In the genomic region with DNA sequence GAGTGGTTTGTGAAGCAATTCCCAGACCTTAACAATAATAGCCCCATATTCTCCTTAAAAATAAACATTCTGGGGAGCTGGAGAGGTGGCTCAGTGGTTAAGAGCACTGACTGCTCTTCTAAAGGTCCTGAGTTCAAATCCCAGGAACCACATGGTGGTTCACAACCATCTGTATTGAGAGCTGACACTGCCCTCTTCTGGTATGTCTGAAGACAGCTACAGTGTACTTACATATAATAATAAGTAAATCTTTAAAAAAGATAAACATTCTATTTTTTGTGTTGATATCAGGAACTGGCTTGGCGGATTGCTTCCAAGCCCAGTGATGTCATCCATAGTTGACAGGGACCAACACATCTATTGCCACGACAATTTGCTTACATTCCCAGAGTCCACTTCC, we compare ENCODE assay signal across 8 mouse cellular contexts. TPM values are rescaled to one million over a fixed set of nuclear protein-coding genes. Genes with fewer than 3 reads are reported as not detected.
A peak's percentile ranks its signal among the peaks of the same experiment; 100 is the strongest.
DNase-seq lines count a peak whose midpoint lies in the region; ATAC-seq and TF ChIP-seq lines count a peak whose summit lies in the region.
"Not testable (repeated sequence)": the region's sequence is repeated elsewhere in the genome, so short reads cannot be mapped to it uniquely, and the experiment has no call there.
"Had no signal": no experiment of that assay in that cellular context is flagged by ENCODE, and none has a peak within 500 bp of the region (broad histone marks: within the 10 kb centered on the region; RNA-seq: fewer than 3 reads in every experiment).

No protein-coding gene starts in this region.

- intact Hi-C loops in gastrocnemius, adult 2 months (cut with DNase I); left cerebral cortex, adult 2 months (cut with DNase I): not testable (repeated sequence)

- WGBS in intestine, postnatal 0 days, result 76% methylated on average over 2 of the region's 2 CpGs
- 64% methylated on average over 2 of the region's 2 CpGs for WGBS in lung, postnatal 0 days
- 74% methylated on average over 2 of the region's 2 CpGs for WGBS in stomach, postnatal 0 days

- ATAC-seq in intestine, postnatal 0 days; lung, postnatal 0 days; stomach, postnatal 0 days (ENCODE audit: low FRiP score, low TSS enrichment): not testable (repeated sequence)

- TF ChIP-seq POLR2A in MEL (IDR thresholded peaks at IDR 0.05; ENCODE audit: control insufficient read depth in 1 of 2, insufficient read depth in 1 of 2, low read depth in 1 of 2, low read length in 2 of 2, poor library complexity in 1 of 2), result not testable (repeated sequence)

- not testable (repeated sequence) for H3K4me3 ChIP-seq in MEL (ENCODE audit: control insufficient read depth in 1 of 2, insufficient read depth in 1 of 2, low read depth in 2 of 2, low read length in 2 of 2); gastrocnemius, adult 2 months; intestine, postnatal 0 days (ENCODE audit: low read depth, low read length); left cerebral cortex, adult 2 months; lung, postnatal 0 days (ENCODE audit: low read depth, low read length); stomach, postnatal 0 days (ENCODE audit: low read depth, low read length)

- H3K4me1 ChIP-seq in MEL (ENCODE audit: control insufficient read depth in 1 of 2, insufficient read depth in 2 of 2, low read length in 2 of 2); intestine, postnatal 0 days (replicated peaks; ENCODE audit: control insufficient read depth, insufficient read depth, low read length); lung, postnatal 0 days (ENCODE audit: insufficient read depth, low read depth, low read length); stomach, postnatal 0 days (replicated peaks; ENCODE audit: control insufficient read depth, insufficient read depth): not testable (repeated sequence)

- not testable (repeated sequence) for H3K79me2 ChIP-seq in MEL (ENCODE audit: control insufficient read depth, insufficient read depth, low read length, poor library complexity)

- H3K36me3 ChIP-seq in MEL (ENCODE audit: control insufficient read depth in 1 of 2, insufficient read depth in 2 of 2, low read length in 2 of 2); intestine, postnatal 0 days (ENCODE audit: control insufficient read depth, insufficient read depth); lung, postnatal 0 days (ENCODE audit: insufficient read depth, low read length); stomach, postnatal 0 days (ENCODE audit: control insufficient read depth, insufficient read depth, low read length): not testable (repeated sequence)

- H3K9me3 ChIP-seq in MEL (replicated peaks; ENCODE audit: insufficient read depth, low read length); intestine, postnatal 0 days (ENCODE audit: control insufficient read depth); lung, postnatal 0 days (ENCODE audit: low read length); stomach, postnatal 0 days (ENCODE audit: control insufficient read depth, low read length): not testable (repeated sequence)

- H3K9ac ChIP-seq in MEL (ENCODE audit: control insufficient read depth, low read depth, low read length, poor library complexity, severe bottlenecking); intestine, postnatal 0 days (ENCODE audit: low read depth, low read length); lung, postnatal 0 days (replicated peaks; ENCODE audit: low read depth); stomach, postnatal 0 days (ENCODE audit: low read length): not testable (repeated sequence)

- not testable (repeated sequence) for H3K4me2 ChIP-seq in intestine, postnatal 0 days (replicated peaks; ENCODE audit: low read depth); lung, postnatal 0 days (replicated peaks; ENCODE audit: low read depth, low read length); stomach, postnatal 0 days (replicated peaks; ENCODE audit: low read depth)

- peak; percentile 18 for TF ChIP-seq RAD21 in MEL (IDR thresholded peaks at IDR 0.05; ENCODE audit: low read depth, low read length)

- TF ChIP-seq EP300 in MEL (IDR thresholded peaks at IDR 0.05; ENCODE audit: low read depth in 1 of 2, low read length in 2 of 2); lung, postnatal 0 days (IDR thresholded peaks at IDR 0.05); stomach, postnatal 0 days (optimal IDR thresholded peaks at IDR 0.05): not testable (repeated sequence)

- DNase-seq in 416B (ENCODE audit: low read depth) (peak; percentile 43), MEL (ENCODE audit: low read depth, low spot score) (peak; percentile 17)
- DNase-seq in gastrocnemius, adult 2 months; left cerebral cortex, adult 2 months (ENCODE audit: extremely low spot score in 1 of 2, low spot score in 2 of 2); lung, postnatal 0 days (ENCODE audit: low spot score); stomach, postnatal 0 days (ENCODE audit: low spot score): not testable (repeated sequence)

- TF ChIP-seq CTCF in MEL (IDR thresholded peaks at IDR 0.05 in 2 of 3, conservative IDR thresholded peaks at IDR 0.05 in 1 of 3; ENCODE audit: control insufficient read depth in 1 of 3, insufficient read depth in 1 of 3, low read depth in 2 of 3, low read length in 3 of 3, poor library complexity in 1 of 3, severe bottlenecking in 1 of 3), result peak in 1 of 3 experiments; percentile 14; a peak in 1 of 6 replicates
- peak; percentile 34 for TF ChIP-seq CTCF in gastrocnemius, adult 2 months (IDR thresholded peaks at IDR 0.05)
- peak; percentile 43 for TF ChIP-seq CTCF in intestine, postnatal 0 days (IDR thresholded peaks at IDR 0.05; ENCODE audit: low read depth)
- peak; percentile 31 for TF ChIP-seq CTCF in left cerebral cortex, adult 2 months (IDR thresholded peaks at IDR 0.05)
- 0 out of 2 replicates have a peak, but pooled peaks have one; percentile 18 for TF ChIP-seq CTCF in lung, postnatal 0 days (IDR thresholded peaks at IDR 0.05)
- peak; percentile 46 for TF ChIP-seq CTCF in stomach, postnatal 0 days (IDR thresholded peaks at IDR 0.05; ENCODE audit: low read depth)

- not testable (repeated sequence) for H3K27me3 ChIP-seq in MEL (ENCODE audit: control insufficient read depth in 1 of 2, insufficient read depth in 2 of 2, low read length in 2 of 2); intestine, postnatal 0 days (replicated peaks; ENCODE audit: control insufficient read depth, insufficient read depth, low read length); lung, postnatal 0 days (replicated peaks; ENCODE audit: insufficient read depth, low read length); stomach, postnatal 0 days (ENCODE audit: control insufficient read depth, insufficient read depth, low read length)

- not testable (repeated sequence) for H3K27ac ChIP-seq in MEL (ENCODE audit: control insufficient read depth, low read depth, low read length); gastrocnemius, adult 2 months; intestine, postnatal 0 days (ENCODE audit: low read depth, low read length); left cerebral cortex, adult 2 months; lung, postnatal 0 days (ENCODE audit: low read length); stomach, postnatal 0 days (replicated peaks)

TF ChIP-seq in MEL, 35 proteins besides CTCF, POLR2A, EP300 and RAD21:
- 0 out of 2 replicates have a peak, but pooled peaks have one; percentile 7 for TF ChIP-seq SMC3 (IDR thresholded peaks at IDR 0.05; ENCODE audit: low read depth, low read length)

RNA-seq across cellular contexts. Expression of gene Scp2, which starts 1.6 kb away (rescaled TPM):
- 83.2 and 84.4 TPM in 2 replicates for total RNA-seq in MEL (2012; rRNA removed)
- 10 to 100 TPM in 1 of 2 experiments, not detected in 1; 65.8 TPM for polyA plus RNA-seq in MEL (2012; ENCODE audit: insufficient read depth in 1 of 2, insufficient read length in 2 of 2, low read depth in 1 of 2, low replicate concordance in 2 of 2, missing spikeins in 1 of 2)
- total RNA-seq in gastrocnemius, adult 2 months (2021), result 100 to 1,000 TPM; 140 to 152 TPM
- polyA plus RNA-seq in intestine, postnatal 0 days (2015; fragmentation: Nextera tagmentation; extraction: Ambion mirVana), result 943 and 956 TPM in 2 replicates
- total RNA-seq in left cerebral cortex, adult 2 months (2021), result 100 to 1,000 TPM in 1 of 2 experiments, 10 to 100 TPM in 1; 90.3 to 100 TPM
- polyA plus RNA-seq in lung, postnatal 0 days (2015; fragmentation: Nextera tagmentation; extraction: Ambion mirVana), result 495 and 532 TPM in 2 replicates
- polyA plus RNA-seq in stomach, postnatal 0 days (2015; fragmentation: Nextera tagmentation; extraction: Ambion mirVana), result 320 and 329 TPM in 2 replicates

RNA-seq across cellular contexts. Expression of gene Echdc2, which starts 22.1 kb away (rescaled TPM):
- not detected in 2 replicates for total RNA-seq in MEL (2012; rRNA removed)
- polyA plus RNA-seq in MEL (2012; ENCODE audit: insufficient read depth in 1 of 2, insufficient read length in 2 of 2, low read depth in 1 of 2, low replicate concordance in 2 of 2, missing spikeins in 1 of 2), result not detected
- total RNA-seq in gastrocnemius, adult 2 months (2021), result 1 to 10 TPM; 5.8 to 7.9 TPM
- polyA plus RNA-seq in intestine, postnatal 0 days (2015; fragmentation: Nextera tagmentation; extraction: Ambion mirVana), result 20.6 and 20.8 TPM in 2 replicates
- 10 to 100 TPM; 12.8 to 14.8 TPM for total RNA-seq in left cerebral cortex, adult 2 months (2021)
- 43.4 and 52.8 TPM in 2 replicates for polyA plus RNA-seq in lung, postnatal 0 days (2015; fragmentation: Nextera tagmentation; extraction: Ambion mirVana)
- 22.1 and 23.4 TPM in 2 replicates for polyA plus RNA-seq in stomach, postnatal 0 days (2015; fragmentation: Nextera tagmentation; extraction: Ambion mirVana)

RNA-seq across cellular contexts. Expression of gene Podn, which starts 46.9 kb away (rescaled TPM):
- total RNA-seq in MEL (2012; rRNA removed), result not detected in 2 replicates
- under 1 TPM in 1 of 2 experiments, not detected in 1; 0.04 TPM for polyA plus RNA-seq in MEL (2012; ENCODE audit: insufficient read depth in 1 of 2, insufficient read length in 2 of 2, low read depth in 1 of 2, low replicate concordance in 2 of 2, missing spikeins in 1 of 2)
- total RNA-seq in gastrocnemius, adult 2 months (2021), result 1 to 10 TPM; 7.2 to 8.3 TPM
- polyA plus RNA-seq in intestine, postnatal 0 days (2015; fragmentation: Nextera tagmentation; extraction: Ambion mirVana), result 5.0 and 6.5 TPM in 2 replicates
- total RNA-seq in left cerebral cortex, adult 2 months (2021), result 10 to 100 TPM in 1 of 2 experiments, 1 to 10 TPM in 1; 8.7 to 10.4 TPM
- 2.8 and 3.3 TPM in 2 replicates for polyA plus RNA-seq in lung, postnatal 0 days (2015; fragmentation: Nextera tagmentation; extraction: Ambion mirVana)
- polyA plus RNA-seq in stomach, postnatal 0 days (2015; fragmentation: Nextera tagmentation; extraction: Ambion mirVana), result 2.0 and 2.4 TPM in 2 replicates
- polyA plus RNA-seq: activated CD4-positive, CD25-positive, alpha-beta regulatory T cell, adult 4 months had no signal

Comparison
In these comparisons a context has a peak if more than half of its experiments do, and no peak if none do; other contexts are left out.
1. RNA of gene Echdc2, which starts 22.1 kb away (polyA plus RNA-seq): 43.4 to 52.8 TPM in lung, postnatal 0 days, 22.1 to 23.4 TPM in stomach, postnatal 0 days and 20.6 to 20.8 TPM in intestine, postnatal 0 days; not detected in MEL; every median in the first group is over 10 times any median in the second.